Mouse (Mus musculus) spleen, adult 2 months (tissue): Measurements from ENCODE around the gene Aff3. TPM values are rescaled to one million over a fixed set of nuclear protein-coding genes. Genes with fewer than 3 reads are reported as not detected.

ENCODE experiments used
- DNase-seq, 2 experiments: peaks; one replicate each; pipeline versions ENCODE4 v3.0.0 to v3.0.0-alpha.2; 2012 to 2021; ENCODE audit warnings: low spot score in 2 of 2, low read depth in 1 of 2
- H3K27ac ChIP-seq: fragments of 200-500 bp; 2 replicates; pipeline ENCODE4 v1.5.1; 2012; ENCODE audit warnings: low read length, inconsistent platforms; ENCODE audit not compliant: insufficient read depth
- H3K27me3 ChIP-seq: fragments of 200-500 bp; 2 replicates; pipeline ENCODE4 v1.6.1; 2012; ENCODE audit warnings: mild to moderate bottlenecking, moderate library complexity, low read length, inconsistent platforms; ENCODE audit not compliant: control insufficient read depth, insufficient read depth
- H3K36me3 ChIP-seq: fragments of 200-500 bp; 2 replicates; pipeline ENCODE4 v1.6.1; 2012; ENCODE audit warnings: mild to moderate bottlenecking, low read length, inconsistent platforms; ENCODE audit not compliant: control insufficient read depth, insufficient read depth
- H3K4me1 ChIP-seq: fragments of 200-500 bp; 2 replicates; pipeline ENCODE4 v1.6.1; 2011; ENCODE audit warnings: inconsistent platforms; ENCODE audit not compliant: control insufficient read depth, insufficient read depth, insufficient read length
- H3K4me3 ChIP-seq: fragments of 200-500 bp; 2 replicates; pipeline ENCODE4 v1.5.1; 2011; ENCODE audit warnings: mild to moderate bottlenecking, inconsistent platforms; ENCODE audit not compliant: insufficient read depth, insufficient read length; ENCODE audit errors: extremely low read depth
- CTCF ChIP-seq: fragments of 200-500 bp; IDR thresholded peaks from 2 replicates; pipeline ENCODE4 v1.5.1; 2011; ENCODE audit warnings: mild to moderate bottlenecking, inconsistent platforms; ENCODE audit not compliant: insufficient read depth, insufficient read length, insufficient replicate concordance; ENCODE audit errors: extremely low read depth
- POLR2A ChIP-seq: fragments of 200-500 bp; IDR thresholded peaks from 2 replicates; pipeline ENCODE4 v1.6.1; 2011; ENCODE audit warnings: low read depth, low read length, inconsistent platforms
- WGBS: fragments of 180-500 bp; shearing (Covaris S2); methylation state at CpG from one replicate; pipeline ENCODE4 v1.1.7; 2018; 5-methylcytosine and 5-hydroxymethylcytosine counted together
- polyA plus RNA-seq: library from polyadenylated mRNA; depleted of rRNA; stranded (reverse); fragments of >200 nt; gene quantifications from 2 replicates; pipeline ENCODE4 v1.2.3, GENCODE M21; 2012

Gene Aff3
- polyA plus RNA-seq, 1 experiment, result 20.2 TPM

DNA sequence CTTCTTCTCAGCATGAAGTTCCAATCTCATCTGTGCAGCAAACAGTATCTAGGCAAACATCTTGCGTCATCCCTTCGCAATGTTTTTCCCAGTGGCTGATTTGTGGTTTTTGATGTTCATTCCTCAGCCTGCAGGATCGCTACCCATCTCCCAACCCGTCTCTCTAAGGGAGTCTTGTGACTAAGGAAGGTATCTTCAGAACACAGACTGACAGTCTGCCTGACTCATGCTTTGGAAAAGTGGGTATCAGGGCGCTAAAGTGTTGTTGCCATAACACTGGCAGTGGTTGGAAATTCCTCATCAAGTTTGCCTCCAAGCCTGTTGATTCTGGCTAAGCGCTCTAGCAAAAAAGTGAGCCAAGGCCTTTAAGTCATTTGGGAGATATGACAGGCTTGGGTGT lies 372.8 kb downstream of the Aff3 start:
- H3K4me3 ChIP-seq, result no peak overlapping the region
- no peak for TF ChIP-seq CTCF
- no peak for TF ChIP-seq POLR2A
- DNase-seq, result no peak
- no peak overlapping the region for H3K27ac ChIP-seq
- H3K4me1 ChIP-seq, result no peaks in the 10 kb centered on the region
- no peaks in the 10 kb centered on the region for H3K27me3 ChIP-seq
- WGBS, result 88% methylated on average over 6 of the region's 6 CpGs
- H3K36me3 ChIP-seq, result 0 out of 2 replicates have a peak, but pooled peaks cover 2% of the 10 kb centered on the region

GRCm38 (mm10) chr1:38291497-38291896 lies 373.3 kb downstream of the Aff3 start:
- Histone ChIP-seq H3K27ac (no peak overlapping the region), H3K4me1 (no peaks in the 10 kb centered on the region), H3K36me3 (0 out of 2 replicates have a peak, but pooled peaks cover 2% of the 10 kb centered on the region), H3K27me3 (no peaks in the 10 kb centered on the region), H3K4me3 (no peak overlapping the region)
- WGBS, result 82% methylated on average over 4 of the region's 4 CpGs
- TF ChIP-seq CTCF (no peak), POLR2A (no peak)
- DNase-seq, result no peak

GRCm38 (mm10) chr1:38290881-38291280 lies 373.9 kb downstream of the Aff3 start:
- 91% methylated on average over 7 of the region's 7 CpGs for WGBS
- Histone ChIP-seq H3K27ac (no peak overlapping the region), H3K36me3 (0 out of 2 replicates have a peak, but pooled peaks cover 2% of the 10 kb centered on the region), H3K4me1 (no peaks in the 10 kb centered on the region), H3K27me3 (no peaks in the 10 kb centered on the region), H3K4me3 (no peak overlapping the region)
- TF ChIP-seq POLR2A, result no peak
- no peak for TF ChIP-seq CTCF
- DNase-seq, result no peak

GRCm38 (mm10) chr1:38289891-38290290 lies 374.9 kb downstream of the Aff3 start:
- no peaks in the 10 kb centered on the region for H3K27me3 ChIP-seq
- TF ChIP-seq CTCF (no peak), POLR2A (no peak)
- H3K4me3 ChIP-seq, result no peak overlapping the region
- WGBS, result 91% methylated on average over 5 of the region's 5 CpGs
- no peak overlapping the region for H3K27ac ChIP-seq
- no peaks in the 10 kb centered on the region for H3K36me3 ChIP-seq
- no peak for DNase-seq
- H3K4me1 ChIP-seq, result no peaks in the 10 kb centered on the region

- Histone ChIP-seq H3K4me3 (no peak overlapping the region), H3K27me3 (no peaks in the 10 kb centered on the region), H3K36me3 (no peaks in the 10 kb centered on the region), H3K4me1 (no peaks in the 10 kb centered on the region), H3K27ac (no peak overlapping the region)
- TF ChIP-seq CTCF, result no peak
- TF ChIP-seq POLR2A, result no peak
- WGBS, result 92% methylated on average over 1 of the region's 1 CpGs
- no peak for DNase-seq
Observed at GRCm38 (mm10) chr1:38288716-38289115, 376.0 kb downstream of the Aff3 start.

DNA sequence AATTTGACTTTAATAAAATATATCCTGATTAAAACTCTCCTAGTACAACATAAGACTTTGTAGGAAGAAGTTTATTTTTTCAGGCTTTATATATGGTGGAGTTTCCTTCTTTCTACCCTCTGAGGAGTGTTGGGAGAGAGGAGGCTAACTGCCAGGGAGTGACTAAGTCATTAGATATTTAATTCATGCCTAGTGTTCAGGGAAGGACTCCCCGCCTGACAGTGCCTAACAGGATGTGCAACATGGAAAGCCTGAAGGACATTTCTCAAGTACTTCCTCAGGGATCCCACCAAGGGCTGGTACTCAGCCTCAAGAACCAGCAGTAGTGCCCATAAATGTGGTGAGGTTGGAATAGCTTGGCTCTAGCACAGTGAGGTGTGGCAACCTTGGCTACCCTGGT lies 378.2 kb downstream of the Aff3 start:
- Histone ChIP-seq H3K27me3 (no peaks in the 10 kb centered on the region), H3K36me3 (no peaks in the 10 kb centered on the region), H3K27ac (no peak overlapping the region), H3K4me3 (no peak overlapping the region), H3K4me1 (no peaks in the 10 kb centered on the region)
- TF ChIP-seq POLR2A (no peak), CTCF (no peak)
- no peak for DNase-seq
- 95% methylated on average over 1 of the region's 1 CpGs for WGBS

- Histone ChIP-seq H3K27ac (no peak overlapping the region), H3K4me3 (no peak overlapping the region), H3K27me3 (no peaks in the 10 kb centered on the region), H3K36me3 (no peaks in the 10 kb centered on the region), H3K4me1 (no peaks in the 10 kb centered on the region)
- no peak for DNase-seq
- no peak for TF ChIP-seq CTCF
- TF ChIP-seq POLR2A, result no peak
- 92% methylated on average over 7 of the region's 7 CpGs for WGBS
Observed at GRCm38 (mm10) chr1:38280549-38280948, 384.2 kb downstream of the Aff3 start.
